Mouse (Mus musculus): Measurements from ENCODE around the gene Npr2. TPM values are rescaled to one million over a fixed set of nuclear protein-coding genes. Genes with fewer than 3 reads are reported as not detected.

The Npr2 gene
- total and polyA plus RNA-seq, 3 experiments = 0.27 to 2.3 TPM; not detected in 1

DNA sequence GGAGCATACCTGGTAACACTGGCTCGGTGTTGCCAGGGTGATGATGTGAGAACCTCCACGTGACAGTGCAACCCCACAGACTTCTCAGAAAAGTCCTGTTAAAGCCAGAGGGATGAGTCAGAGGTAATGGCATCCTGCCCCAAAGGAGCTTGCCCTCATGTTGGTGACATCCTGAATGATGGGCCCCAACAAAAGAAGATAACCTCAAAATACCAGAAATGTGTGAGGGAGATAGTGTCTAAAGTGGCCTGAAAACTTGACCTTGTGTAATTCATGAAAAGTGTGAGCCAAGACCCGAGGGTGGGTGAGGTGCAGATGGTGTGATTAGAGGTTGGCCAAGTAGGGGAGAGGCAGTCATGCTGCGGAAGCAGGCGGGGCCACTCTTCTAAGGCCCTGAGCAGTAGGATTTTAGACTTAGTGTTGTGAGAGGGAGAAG, 62.1 kb downstream of the Npr2 start:
- peak; percentile 66 for DNase-seq (ENCODE audit: low read depth, low spot score)

DNA sequence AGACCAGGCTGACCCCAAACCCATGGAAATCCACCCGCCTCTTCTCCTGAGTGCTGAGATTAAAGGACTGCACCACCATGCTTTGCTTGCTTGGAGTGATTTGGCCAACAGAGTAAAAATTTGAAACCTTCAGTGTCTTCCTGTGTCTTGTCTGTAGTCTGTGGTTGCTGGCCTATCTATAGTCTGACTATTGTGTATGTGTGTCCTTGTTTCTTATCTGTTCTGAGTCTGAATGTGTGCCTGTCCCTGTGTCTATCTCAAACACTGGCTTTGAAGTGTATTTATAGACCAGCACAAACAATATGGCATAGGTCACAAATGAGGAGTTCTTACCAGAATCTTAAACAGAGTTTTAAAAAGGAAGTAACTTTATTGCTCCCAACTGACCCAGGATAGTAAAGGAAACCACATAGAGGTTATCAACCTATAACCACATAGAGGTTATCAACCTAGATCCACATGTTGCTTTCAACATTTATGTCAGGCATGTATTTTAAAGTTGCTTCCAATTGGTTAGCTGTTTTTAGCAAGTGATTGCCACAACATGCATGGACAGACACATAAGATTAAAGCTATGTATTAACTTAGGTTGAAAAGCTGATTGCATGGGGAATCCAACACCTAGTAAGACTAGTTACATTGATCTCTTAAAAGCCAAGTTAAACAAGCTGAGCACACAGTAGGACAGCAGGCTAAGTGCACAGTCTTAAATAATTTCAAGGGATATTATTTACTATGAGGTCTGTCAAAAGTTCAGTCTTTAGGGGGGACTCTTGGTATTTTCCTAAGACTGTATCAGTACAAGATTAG, 62.9 kb downstream of the Npr2 start:
- no peak overlapping the region for H3K4me3 ChIP-seq (ENCODE audit: control insufficient read depth in 1 of 2, insufficient read depth in 1 of 2, low read depth in 2 of 2, low read length in 2 of 2)
- peak; percentile 73 for DNase-seq (ENCODE audit: low read depth, low spot score)
- H3K9me3 ChIP-seq (replicated peaks; ENCODE audit: insufficient read depth, low read length) = no peaks in the 10 kb centered on the region
- H3K9ac ChIP-seq (ENCODE audit: control insufficient read depth, low read depth, low read length, poor library complexity, severe bottlenecking) = no peak overlapping the region
- no peaks in the 10 kb centered on the region for H3K79me2 ChIP-seq (ENCODE audit: control insufficient read depth, insufficient read depth, low read length, poor library complexity)
- peak overlapping the region; percentile 43 for H3K27ac ChIP-seq (ENCODE audit: control insufficient read depth, low read depth, low read length)
- H3K27me3 ChIP-seq (ENCODE audit: control insufficient read depth in 1 of 2, insufficient read depth in 2 of 2, low read length in 2 of 2) = peaks cover 0 to 5% of the 10 kb centered on the region in 2 experiments; a peak in 1 of 4 replicates
- peaks cover 4 to 28% of the 10 kb centered on the region in 2 experiments for H3K4me1 ChIP-seq (ENCODE audit: control insufficient read depth in 1 of 2, insufficient read depth in 2 of 2, low read length in 2 of 2)
- peaks cover 0 to 23% of the 10 kb centered on the region in 2 experiments; a peak in 2 of 4 replicates for H3K36me3 ChIP-seq (ENCODE audit: control insufficient read depth in 1 of 2, insufficient read depth in 2 of 2, low read length in 2 of 2)
- TF ChIP-seq MEF2A (IDR thresholded peaks at IDR 0.05; ENCODE audit: extremely low read depth, insufficient replicate concordance, low read depth, low read length, poor library complexity, severe bottlenecking) (peak; percentile 81; the same call in 1 of the 2 replicates), ZKSCAN1 (IDR thresholded peaks at IDR 0.05; ENCODE audit: low read depth, low read length) (peak; percentile 98), GABPA (IDR thresholded peaks at IDR 0.05; ENCODE audit: low read depth, low read length) (no peak), UBTF (IDR thresholded peaks at IDR 0.05; ENCODE audit: borderline replicate concordance, insufficient read depth, low read depth, low read length) (no peak), ELF1 (IDR thresholded peaks at IDR 0.05; ENCODE audit: low read depth, low read length) (no peak), RCOR1 (IDR thresholded peaks at IDR 0.05; ENCODE audit: low read depth, low read length) (peak; percentile 75; the same call in 1 of the 2 replicates), POLR2AphosphoS5 (IDR thresholded peaks at IDR 0.05; ENCODE audit: borderline replicate concordance, low read depth, low read length) (no peak), NELFE (IDR thresholded peaks at IDR 0.05; ENCODE audit: low read depth, low read length) (no peak), CTCF (IDR thresholded peaks at IDR 0.05 in 2 of 3, conservative IDR thresholded peaks at IDR 0.05 in 1 of 3; ENCODE audit: control insufficient read depth in 1 of 3, insufficient read depth in 1 of 3, low read depth in 2 of 3, low read length in 3 of 3, poor library complexity in 1 of 3, severe bottlenecking in 1 of 3) (no peak), NRF1 (IDR thresholded peaks at IDR 0.05; ENCODE audit: insufficient read depth, low read depth, low read length, poor library complexity, severe bottlenecking) (no peak), TBP (IDR thresholded peaks at IDR 0.05; ENCODE audit: low read depth, low read length) (no peak), USF2 (IDR thresholded peaks at IDR 0.05; ENCODE audit: borderline replicate concordance in 1 of 2, insufficient read depth in 1 of 2, low read depth in 1 of 2, low read length in 2 of 2) (no peak), RAD21 (IDR thresholded peaks at IDR 0.05; ENCODE audit: low read depth, low read length) (no peak), USF1 (IDR thresholded peaks at IDR 0.05; ENCODE audit: low read depth, low read length) (no peak), MYB (IDR thresholded peaks at IDR 0.05; ENCODE audit: low read depth, low read length) (0 out of 2 replicates have a peak, but pooled peaks have one; percentile 18)

More for the DNA sequence above, 62.1 kb downstream of the Npr2 start:
- Histone ChIP-seq H3K79me2 (ENCODE audit: control insufficient read depth, insufficient read depth, low read length, poor library complexity) (no peaks in the 10 kb centered on the region), H3K27ac (ENCODE audit: control insufficient read depth, low read depth, low read length) (peak overlapping the region; percentile 43), H3K27me3 (ENCODE audit: control insufficient read depth in 1 of 2, insufficient read depth in 2 of 2, low read length in 2 of 2) (0 out of 4 replicates have a peak, but pooled peaks cover 0 to 3% of the 10 kb centered on the region in 2 experiments), H3K9ac (ENCODE audit: control insufficient read depth, low read depth, low read length, poor library complexity, severe bottlenecking) (no peak overlapping the region), H3K4me3 (ENCODE audit: control insufficient read depth in 1 of 2, insufficient read depth in 1 of 2, low read depth in 2 of 2, low read length in 2 of 2) (no peak overlapping the region), H3K9me3 (replicated peaks; ENCODE audit: insufficient read depth, low read length) (no peaks in the 10 kb centered on the region), H3K36me3 (ENCODE audit: control insufficient read depth in 1 of 2, insufficient read depth in 2 of 2, low read length in 2 of 2) (peaks cover 0 to 23% of the 10 kb centered on the region in 2 experiments; a peak in 2 of 4 replicates), H3K4me1 (ENCODE audit: control insufficient read depth in 1 of 2, insufficient read depth in 2 of 2, low read length in 2 of 2) (peaks cover 4 to 28% of the 10 kb centered on the region in 2 experiments)
- no peak for TF ChIP-seq ELF1 (IDR thresholded peaks at IDR 0.05; ENCODE audit: low read depth, low read length)
- TF ChIP-seq MAFK (IDR thresholded peaks at IDR 0.05; ENCODE audit: borderline replicate concordance, low read depth, low read length) = no peak
- no peak for TF ChIP-seq SIN3A (IDR thresholded peaks at IDR 0.05; ENCODE audit: low read length)
- no peak for TF ChIP-seq NELFE (IDR thresholded peaks at IDR 0.05; ENCODE audit: low read depth, low read length)
- TF ChIP-seq CHD1 (IDR thresholded peaks at IDR 0.05; ENCODE audit: low read depth, low read length) = no peak
- peak; percentile 19; the same call in 1 of the 2 replicates for TF ChIP-seq TAL1 (IDR thresholded peaks at IDR 0.05; ENCODE audit: low read length)
- peak; percentile 39; the same call in 1 of the 2 replicates for TF ChIP-seq ETS1 (IDR thresholded peaks at IDR 0.05; ENCODE audit: low read depth, low read length)
- no peak for TF ChIP-seq ZC3H11A (IDR thresholded peaks at IDR 0.05; ENCODE audit: low read depth, low read length)
- no peak for TF ChIP-seq KAT2A (conservative IDR thresholded peaks at IDR 0.05; ENCODE audit: low read depth, low read length)
- TF ChIP-seq USF2 (IDR thresholded peaks at IDR 0.05; ENCODE audit: borderline replicate concordance in 1 of 2, insufficient read depth in 1 of 2, low read depth in 1 of 2, low read length in 2 of 2) = no peak
- TF ChIP-seq RCOR1 (IDR thresholded peaks at IDR 0.05; ENCODE audit: low read depth, low read length) = no peak
- no peak for TF ChIP-seq CHD2 (IDR thresholded peaks at IDR 0.05; ENCODE audit: low read length)
- no peak for TF ChIP-seq BHLHE40 (IDR thresholded peaks at IDR 0.05; ENCODE audit: borderline replicate concordance, low read depth, low read length)
- no peak for TF ChIP-seq TCF12 (IDR thresholded peaks at IDR 0.05; ENCODE audit: low read depth, low read length)
- TF ChIP-seq TBP (IDR thresholded peaks at IDR 0.05; ENCODE audit: low read depth, low read length) = no peak
- no peak for TF ChIP-seq MAZ (IDR thresholded peaks at IDR 0.05; ENCODE audit: low read depth, low read length)
- peak; percentile 20 to 67; a peak in 3 of 4 replicates for TF ChIP-seq EP300 (IDR thresholded peaks at IDR 0.05; ENCODE audit: low read depth in 1 of 2, low read length in 2 of 2)
- no peak for TF ChIP-seq MYC (IDR thresholded peaks at IDR 0.05; ENCODE audit: low read depth, low read length)
- no peak for TF ChIP-seq ZKSCAN1 (IDR thresholded peaks at IDR 0.05; ENCODE audit: low read depth, low read length)
- no peak for TF ChIP-seq POLR2A (IDR thresholded peaks at IDR 0.05; ENCODE audit: control insufficient read depth in 1 of 2, insufficient read depth in 1 of 2, low read depth in 1 of 2, low read length in 2 of 2, poor library complexity in 1 of 2)
- TF ChIP-seq JUND (IDR thresholded peaks at IDR 0.05; ENCODE audit: low read depth, low read length) = no peak
- no peak for TF ChIP-seq MXI1 (IDR thresholded peaks at IDR 0.05; ENCODE audit: low read depth, low read length)
- TF ChIP-seq GATA1 (IDR thresholded peaks at IDR 0.05; ENCODE audit: low read depth, low read length) = 0 out of 2 replicates have a peak, but pooled peaks have one; percentile 25
- peak; percentile 58 for TF ChIP-seq MAX (IDR thresholded peaks at IDR 0.05; ENCODE audit: low read length)
- no peak for TF ChIP-seq CTCF (IDR thresholded peaks at IDR 0.05 in 2 of 3, conservative IDR thresholded peaks at IDR 0.05 in 1 of 3; ENCODE audit: control insufficient read depth in 1 of 3, insufficient read depth in 1 of 3, low read depth in 2 of 3, low read length in 3 of 3, poor library complexity in 1 of 3, severe bottlenecking in 1 of 3)
- no peak for TF ChIP-seq NRF1 (IDR thresholded peaks at IDR 0.05; ENCODE audit: insufficient read depth, low read depth, low read length, poor library complexity, severe bottlenecking)
- no peak for TF ChIP-seq MEF2A (IDR thresholded peaks at IDR 0.05; ENCODE audit: extremely low read depth, insufficient replicate concordance, low read depth, low read length, poor library complexity, severe bottlenecking)
- peak; percentile 80 for TF ChIP-seq USF1 (IDR thresholded peaks at IDR 0.05; ENCODE audit: low read depth, low read length)
- no peak for TF ChIP-seq E2F4 (IDR thresholded peaks at IDR 0.05; ENCODE audit: borderline replicate concordance, low read depth, low read length)
- no peak for TF ChIP-seq RAD21 (IDR thresholded peaks at IDR 0.05; ENCODE audit: low read depth, low read length)
